Mouse (Mus musculus) heart, adult 18-20 months (tissue): Measurements from ENCODE around the gene Acaca. TPM values are rescaled to one million over a fixed set of nuclear protein-coding genes. Genes with fewer than 3 reads are reported as not detected.

Experiments
- DNase-seq, 2 experiments: peaks; one replicate each; pipeline ENCODE4 v3.0.0; 2021 to 2022; ENCODE audit warnings: mixed read lengths in 1 of 2
- total RNA-seq, 2 experiments: library from RNA; stranded (reverse); gene quantifications; 2 replicates each; pipeline ENCODE4 v1.2.3; 2021

Acaca gene
- total RNA-seq, 2 experiments from 2014 or later = 22.9 to 70.7 TPM

GRCm38 (mm10) chr11:84243562-84243961 is 114.1 kb downstream of the Acaca start:
- DNase-seq = peak; percentile 34 to 65

GRCm38 (mm10) chr11:84247370-84247769 is 117.9 kb downstream of the Acaca start:
- no peak for DNase-seq

- DNase-seq = no peak
Observed at GRCm38 (mm10) chr11:84251170-84251569, 121.7 kb downstream of the Acaca start.

GRCm38 (mm10) chr11:84252425-84252824 is 123.0 kb downstream of the Acaca start:
- no peak for DNase-seq

- no peak for DNase-seq
Observed at GRCm38 (mm10) chr11:84255879-84256278, 126.4 kb downstream of the Acaca start.

GRCm38 (mm10) chr11:84258053-84258710 is 128.7 kb downstream of the Acaca start:
- no peak for DNase-seq

- DNase-seq = peak; percentile 3 to 22
Observed at GRCm38 (mm10) chr11:84264490-84264889, 135.0 kb downstream of the Acaca start.

GRCm38 (mm10) chr11:84268068-84268467 is 138.6 kb downstream of the Acaca start:
- DNase-seq = peak in 1 of 2 experiments; percentile 34

- DNase-seq = no peak
Observed at GRCm38 (mm10) chr11:84270511-84270910, 141.0 kb downstream of the Acaca start.

GRCm38 (mm10) chr11:84271948-84272347 is 142.5 kb downstream of the Acaca start:
- no peak for DNase-seq

GRCm38 (mm10) chr11:84272574-84272973 is 143.1 kb downstream of the Acaca start:
- DNase-seq = no peak

- DNase-seq = no peak
Observed at GRCm38 (mm10) chr11:84276979-84277378, 147.5 kb downstream of the Acaca start.

- DNase-seq = no peak
Observed at GRCm38 (mm10) chr11:84281280-84281679, 151.8 kb downstream of the Acaca start.

- DNase-seq = no peak
Observed at GRCm38 (mm10) chr11:84282944-84283703, 153.7 kb downstream of the Acaca start.

- peak; percentile 22 to 30 for DNase-seq
Observed at GRCm38 (mm10) chr11:84290781-84291180, 161.3 kb downstream of the Acaca start.

GRCm38 (mm10) chr11:84292532-84292931 is 163.1 kb downstream of the Acaca start:
- no peak for DNase-seq

GRCm38 (mm10) chr11:84293288-84293687 is 163.8 kb downstream of the Acaca start:
- DNase-seq = no peak

GRCm38 (mm10) chr11:84296337-84296736 is 166.9 kb downstream of the Acaca start:
- no peak for DNase-seq

- DNase-seq = no peak
Observed at GRCm38 (mm10) chr11:84305474-84305873, 176.0 kb downstream of the Acaca start.

- no peak for DNase-seq
Observed at GRCm38 (mm10) chr11:84306158-84306742, 176.8 kb downstream of the Acaca start.

- DNase-seq = no peak
Observed at GRCm38 (mm10) chr11:84324032-84324752, 194.7 kb downstream of the Acaca start.

- DNase-seq = no peak
Observed at GRCm38 (mm10) chr11:84327086-84327485, 197.6 kb downstream of the Acaca start.

GRCm38 (mm10) chr11:84332384-84332783 is 202.9 kb downstream of the Acaca start:
- no peak for DNase-seq
